Mouse (Mus musculus): ENCODE measurements at regions not wholly inside any gene's neighbourhood (a gene's known extent, or its start where the extent isn't known, plus 50 kb on each side); places are given as distances from the start of the nearest gene placed in this dataset.

GRCm38 (mm10) chr9:30186261-30186660, 223.3 kb upstream of the Ntm start:
- no peaks in the 10 kb centered on the region for H3K36me3 ChIP-seq (ENCODE audit: control insufficient read depth, insufficient read depth, low read length)
- H3K4me3 ChIP-seq (ENCODE audit: low read depth, low read length): no peak overlapping the region
- WGBS: 87% methylated on average over 2 of the region's 2 CpGs
- no peaks in the 10 kb centered on the region for H3K9me3 ChIP-seq (ENCODE audit: control insufficient read depth, low read length)
- no peaks in the 10 kb centered on the region for H3K27me3 ChIP-seq (ENCODE audit: control insufficient read depth, insufficient read depth, low read length)
- no peaks in the 10 kb centered on the region for H3K4me1 ChIP-seq (ENCODE audit: control insufficient read depth, insufficient read depth, low read length)
- no peak overlapping the region for H3K27ac ChIP-seq (ENCODE audit: low read depth, low read length)
- no peak for ATAC-seq (ENCODE audit: insufficient read depth, low FRiP score, low TSS enrichment)
- no peak overlapping the region for H3K4me2 ChIP-seq (ENCODE audit: low read depth)
- DNase-seq (ENCODE audit: low spot score): no peak
- no peak overlapping the region for H3K9ac ChIP-seq (ENCODE audit: low read length)

DNA sequence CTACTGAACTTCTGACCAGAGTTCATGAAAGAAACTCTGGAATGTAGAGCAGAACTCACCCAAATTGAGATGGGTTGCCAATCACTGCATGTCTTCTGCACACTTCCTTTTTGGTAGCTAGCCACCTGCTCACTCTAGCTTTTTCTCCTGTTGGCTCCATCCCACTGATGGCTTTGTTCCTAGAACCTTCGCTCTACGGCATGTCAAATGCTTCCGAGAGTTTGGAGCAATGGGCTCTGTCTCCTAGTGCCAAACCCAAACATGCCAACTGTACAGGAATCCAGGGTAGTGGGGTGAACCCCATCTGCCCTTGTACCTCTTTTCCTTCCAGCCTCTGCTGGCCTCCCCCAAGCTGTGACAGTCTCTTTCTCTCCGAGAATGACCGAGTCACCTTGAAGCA, 227.1 kb upstream of the Ntm start:
- Histone ChIP-seq H3K27ac (ENCODE audit: low read depth, low read length) (no peak overlapping the region), H3K9ac (ENCODE audit: low read length) (no peak overlapping the region), H3K36me3 (ENCODE audit: control insufficient read depth, insufficient read depth, low read length) (no peaks in the 10 kb centered on the region), H3K9me3 (ENCODE audit: control insufficient read depth, low read length) (no peaks in the 10 kb centered on the region), H3K27me3 (ENCODE audit: control insufficient read depth, insufficient read depth, low read length) (no peaks in the 10 kb centered on the region), H3K4me2 (ENCODE audit: low read depth) (no peak overlapping the region), H3K4me1 (ENCODE audit: control insufficient read depth, insufficient read depth, low read length) (no peaks in the 10 kb centered on the region), H3K4me3 (ENCODE audit: low read depth, low read length) (no peak overlapping the region)
- DNase-seq (ENCODE audit: low spot score): no peak
- ATAC-seq (ENCODE audit: insufficient read depth, low FRiP score, low TSS enrichment): no peak
- 94% methylated on average over 5 of the region's 5 CpGs for WGBS

GRCm38 (mm10) chr9:30191119-30191518, 228.2 kb upstream of the Ntm start:
- H3K36me3 ChIP-seq (ENCODE audit: control insufficient read depth, insufficient read depth, low read length): no peaks in the 10 kb centered on the region
- no peak overlapping the region for H3K9ac ChIP-seq (ENCODE audit: low read length)
- DNase-seq (ENCODE audit: low spot score) (no peak), ATAC-seq (ENCODE audit: insufficient read depth, low FRiP score, low TSS enrichment) (no peak)
- H3K4me2 ChIP-seq (ENCODE audit: low read depth): no peak overlapping the region
- H3K4me3 ChIP-seq (ENCODE audit: low read depth, low read length): no peak overlapping the region
- H3K27me3 ChIP-seq (ENCODE audit: control insufficient read depth, insufficient read depth, low read length): no peaks in the 10 kb centered on the region
- H3K9me3 ChIP-seq (ENCODE audit: control insufficient read depth, low read length): no peaks in the 10 kb centered on the region
- H3K27ac ChIP-seq (ENCODE audit: low read depth, low read length): no peak overlapping the region
- no peaks in the 10 kb centered on the region for H3K4me1 ChIP-seq (ENCODE audit: control insufficient read depth, insufficient read depth, low read length)

- Histone ChIP-seq H3K4me2 (ENCODE audit: low read depth) (no peak overlapping the region), H3K4me1 (ENCODE audit: control insufficient read depth, insufficient read depth, low read length) (no peaks in the 10 kb centered on the region), H3K9ac (ENCODE audit: low read length) (no peak overlapping the region), H3K36me3 (ENCODE audit: control insufficient read depth, insufficient read depth, low read length) (no peaks in the 10 kb centered on the region), H3K27me3 (ENCODE audit: control insufficient read depth, insufficient read depth, low read length) (no peaks in the 10 kb centered on the region), H3K4me3 (ENCODE audit: low read depth, low read length) (no peak overlapping the region), H3K9me3 (ENCODE audit: control insufficient read depth, low read length) (no peaks in the 10 kb centered on the region), H3K27ac (ENCODE audit: low read depth, low read length) (no peak overlapping the region)
- no peak for ATAC-seq (ENCODE audit: insufficient read depth, low FRiP score, low TSS enrichment)
- DNase-seq (ENCODE audit: low spot score): no peak
Observed at GRCm38 (mm10) chr9:30191902-30192301, 229.0 kb upstream of the Ntm start.

DNA sequence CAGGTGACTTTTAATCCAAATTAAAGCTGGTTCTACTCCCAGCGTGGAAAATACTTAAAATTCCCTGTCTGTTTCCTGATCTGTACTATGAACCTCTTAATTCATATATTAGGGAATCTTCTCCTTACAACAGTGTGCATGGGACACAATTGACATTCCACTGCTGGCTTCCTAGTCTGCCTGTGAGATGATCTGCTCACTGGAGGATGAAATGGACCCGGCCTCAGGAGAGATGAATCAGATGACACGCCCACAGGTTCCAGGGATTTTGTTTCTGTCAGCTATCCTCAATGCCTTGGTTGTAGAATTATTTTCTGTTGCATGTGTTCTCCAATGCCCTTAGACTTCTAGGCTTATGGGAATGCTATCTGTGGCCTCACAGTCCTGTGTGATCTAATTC, 231.9 kb upstream of the Ntm start:
- no peak overlapping the region for H3K4me2 ChIP-seq (ENCODE audit: low read depth)
- no peak overlapping the region for H3K27ac ChIP-seq (ENCODE audit: low read depth, low read length)
- no peaks in the 10 kb centered on the region for H3K4me1 ChIP-seq (ENCODE audit: control insufficient read depth, insufficient read depth, low read length)
- H3K9ac ChIP-seq (ENCODE audit: low read length): no peak overlapping the region
- H3K4me3 ChIP-seq (ENCODE audit: low read depth, low read length): no peak overlapping the region
- 89% methylated on average over 3 of the region's 3 CpGs for WGBS
- ATAC-seq (ENCODE audit: insufficient read depth, low FRiP score, low TSS enrichment) (no peak), DNase-seq (ENCODE audit: low spot score) (no peak)
- H3K36me3 ChIP-seq (ENCODE audit: control insufficient read depth, insufficient read depth, low read length): no peaks in the 10 kb centered on the region
- H3K27me3 ChIP-seq (ENCODE audit: control insufficient read depth, insufficient read depth, low read length): no peaks in the 10 kb centered on the region
- no peaks in the 10 kb centered on the region for H3K9me3 ChIP-seq (ENCODE audit: control insufficient read depth, low read length)

- Histone ChIP-seq H3K27ac (ENCODE audit: low read depth, low read length) (no peak overlapping the region), H3K4me2 (ENCODE audit: low read depth) (no peak overlapping the region), H3K27me3 (ENCODE audit: control insufficient read depth, insufficient read depth, low read length) (no peaks in the 10 kb centered on the region), H3K9me3 (ENCODE audit: control insufficient read depth, low read length) (no peaks in the 10 kb centered on the region), H3K4me1 (ENCODE audit: control insufficient read depth, insufficient read depth, low read length) (no peaks in the 10 kb centered on the region), H3K9ac (ENCODE audit: low read length) (no peak overlapping the region), H3K4me3 (ENCODE audit: low read depth, low read length) (no peak overlapping the region), H3K36me3 (ENCODE audit: control insufficient read depth, insufficient read depth, low read length) (no peaks in the 10 kb centered on the region)
- WGBS: 88% methylated on average over 3 of the region's 3 CpGs
- ATAC-seq (ENCODE audit: insufficient read depth, low FRiP score, low TSS enrichment) (no peak), DNase-seq (ENCODE audit: low spot score) (no peak)
Observed at GRCm38 (mm10) chr9:30202411-30202810, 224.5 kb upstream of the Snx19 start.

GRCm38 (mm10) chr9:30207631-30208030, 219.3 kb upstream of the Snx19 start:
- no peak for ATAC-seq (ENCODE audit: insufficient read depth, low FRiP score, low TSS enrichment)
- no peak overlapping the region for H3K9ac ChIP-seq (ENCODE audit: low read length)
- H3K9me3 ChIP-seq (ENCODE audit: control insufficient read depth, low read length): no peaks in the 10 kb centered on the region
- H3K27me3 ChIP-seq (ENCODE audit: control insufficient read depth, insufficient read depth, low read length): no peaks in the 10 kb centered on the region
- no peaks in the 10 kb centered on the region for H3K36me3 ChIP-seq (ENCODE audit: control insufficient read depth, insufficient read depth, low read length)
- WGBS: 88% methylated on average over 4 of the region's 4 CpGs
- H3K27ac ChIP-seq (ENCODE audit: low read depth, low read length): no peak overlapping the region
- H3K4me2 ChIP-seq (ENCODE audit: low read depth): no peak overlapping the region
- H3K4me1 ChIP-seq (ENCODE audit: control insufficient read depth, insufficient read depth, low read length): peaks cover 4% of the 10 kb centered on the region; the same call in 1 of the 2 replicates
- H3K4me3 ChIP-seq (ENCODE audit: low read depth, low read length): no peak overlapping the region
- DNase-seq (ENCODE audit: low spot score): no peak

DNA sequence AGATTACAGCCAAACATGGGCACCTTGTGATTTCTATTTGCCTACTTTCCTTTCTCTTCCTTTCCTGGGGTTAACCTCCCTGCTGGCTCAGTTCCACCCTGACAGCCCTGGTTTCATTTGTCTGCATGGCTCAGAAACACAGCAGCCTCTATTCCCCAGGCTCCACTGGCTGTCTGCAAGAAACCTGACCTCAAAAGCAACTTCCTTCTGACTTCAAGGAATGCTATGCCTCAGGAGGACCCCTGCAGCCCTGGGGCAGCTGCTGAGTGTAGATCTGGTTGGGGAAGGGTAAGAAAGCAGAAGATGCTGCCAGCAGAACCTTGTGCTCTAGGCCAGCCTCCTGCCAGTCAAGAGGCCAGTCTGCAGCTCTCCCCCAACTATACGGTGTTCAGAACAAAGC, 217.1 kb upstream of the Snx19 start:
- H3K9ac ChIP-seq (ENCODE audit: low read length): no peak overlapping the region
- H3K4me1 ChIP-seq (ENCODE audit: control insufficient read depth, insufficient read depth, low read length): peaks cover 4% of the 10 kb centered on the region; the same call in 1 of the 2 replicates
- no peak overlapping the region for H3K4me2 ChIP-seq (ENCODE audit: low read depth)
- ATAC-seq (ENCODE audit: insufficient read depth, low FRiP score, low TSS enrichment) (no peak), DNase-seq (ENCODE audit: low spot score) (peak; percentile 33)
- H3K9me3 ChIP-seq (ENCODE audit: control insufficient read depth, low read length): no peaks in the 10 kb centered on the region
- H3K27me3 ChIP-seq (ENCODE audit: control insufficient read depth, insufficient read depth, low read length): no peaks in the 10 kb centered on the region
- H3K27ac ChIP-seq (ENCODE audit: low read depth, low read length): no peak overlapping the region
- 41% methylated on average over 1 of the region's 1 CpGs for WGBS
- no peak overlapping the region for H3K4me3 ChIP-seq (ENCODE audit: low read depth, low read length)
- H3K36me3 ChIP-seq (ENCODE audit: control insufficient read depth, insufficient read depth, low read length): no peaks in the 10 kb centered on the region

GRCm38 (mm10) chr9:30212471-30213075, 214.3 kb upstream of the Snx19 start:
- 95% methylated on average over 3 of the region's 3 CpGs for WGBS
- no peak overlapping the region for H3K4me2 ChIP-seq (ENCODE audit: low read depth)
- H3K27ac ChIP-seq (ENCODE audit: low read depth, low read length): no peak overlapping the region
- H3K36me3 ChIP-seq (ENCODE audit: control insufficient read depth, insufficient read depth, low read length): no peaks in the 10 kb centered on the region
- H3K4me3 ChIP-seq (ENCODE audit: low read depth, low read length): no peak overlapping the region
- H3K27me3 ChIP-seq (ENCODE audit: control insufficient read depth, insufficient read depth, low read length): no peaks in the 10 kb centered on the region
- no peak overlapping the region for H3K9ac ChIP-seq (ENCODE audit: low read length)
- H3K4me1 ChIP-seq (ENCODE audit: control insufficient read depth, insufficient read depth, low read length): peaks cover 4% of the 10 kb centered on the region; the same call in 1 of the 2 replicates
- H3K9me3 ChIP-seq (ENCODE audit: control insufficient read depth, low read length): no peaks in the 10 kb centered on the region
- DNase-seq (ENCODE audit: low spot score): no peak
- no peak for ATAC-seq (ENCODE audit: insufficient read depth, low FRiP score, low TSS enrichment)
